Mouse (Mus musculus): ENCODE data around the gene Cyp2t4. TPM values are rescaled to one million over a fixed set of nuclear protein-coding genes. Genes with fewer than 3 reads are reported as not detected.

Gene Cyp2t4
- polyA plus RNA-seq, 1 experiment from 2014 or later, result 0.22 TPM

- WGBS, result 81% methylated on average over 5 of the region's 5 CpGs
- peak overlapping the region; percentile 77 for H3K4me3 ChIP-seq (replicated peaks)
Observed at GRCm38 (mm10) chr7:27162780-27163449, 9.4 kb downstream of the Cyp2t4 start.

GRCm38 (mm10) chr7:27163450-27163805 is 9.9 kb downstream of the Cyp2t4 start:
- 84% methylated on average over 5 of the region's 5 CpGs for WGBS
- H3K27ac ChIP-seq, result peak overlapping the region; percentile 32; the same call in 1 of the 2 replicates
- no peak for ATAC-seq
- peak overlapping the region; percentile 86 for H3K4me2 ChIP-seq (replicated peaks)
- H3K9ac ChIP-seq (replicated peaks), result peak overlapping the region; percentile 88
- H3K4me1 ChIP-seq (replicated peaks), result peaks cover 73% of the 10 kb centered on the region
- peak overlapping the region; percentile 77 for H3K4me3 ChIP-seq (replicated peaks)
- H3K36me3 ChIP-seq, result peaks cover 43% of the 10 kb centered on the region
- no peaks in the 10 kb centered on the region for H3K27me3 ChIP-seq
- H3K9me3 ChIP-seq, result no peaks in the 10 kb centered on the region

More at GRCm38 (mm10) chr7:27162780-27163449, 9.4 kb downstream of the Cyp2t4 start:
- H3K4me2 ChIP-seq (replicated peaks), result peak overlapping the region; percentile 86
- ATAC-seq, result no peak
- peaks cover 48% of the 10 kb centered on the region for H3K36me3 ChIP-seq
- peak overlapping the region; percentile 32; the same call in 1 of the 2 replicates for H3K27ac ChIP-seq
- no peaks in the 10 kb centered on the region for H3K9me3 ChIP-seq
- no peaks in the 10 kb centered on the region for H3K27me3 ChIP-seq
- peak overlapping the region; percentile 88 for H3K9ac ChIP-seq (replicated peaks)
- peaks cover 72% of the 10 kb centered on the region for H3K4me1 ChIP-seq (replicated peaks)

- Histone ChIP-seq H3K27ac (no peak overlapping the region), H3K9ac (replicated peaks) (peak overlapping the region; percentile 88), H3K4me2 (replicated peaks) (peak overlapping the region; percentile 86), H3K4me3 (replicated peaks) (peak overlapping the region; percentile 77), H3K4me1 (replicated peaks) (peaks cover 73% of the 10 kb centered on the region), H3K36me3 (peaks cover 36% of the 10 kb centered on the region), H3K9me3 (no peaks in the 10 kb centered on the region), H3K27me3 (no peaks in the 10 kb centered on the region)
- ATAC-seq, result no peak
- 89% methylated on average over 33 of the region's 33 CpGs for WGBS
Observed at GRCm38 (mm10) chr7:27164112-27164947, 10.8 kb downstream of the Cyp2t4 start.

- Histone ChIP-seq H3K27me3 (no peaks in the 10 kb centered on the region), H3K9me3 (no peaks in the 10 kb centered on the region), H3K4me1 (replicated peaks) (peaks cover 67% of the 10 kb centered on the region), H3K4me2 (replicated peaks) (peak overlapping the region; percentile 86), H3K9ac (replicated peaks) (peak overlapping the region; percentile 88), H3K27ac (0 out of 2 replicates have a peak overlapping the region, but pooled peaks have one; percentile 99), H3K4me3 (replicated peaks) (peak overlapping the region; percentile 77), H3K36me3 (peaks cover 33% of the 10 kb centered on the region)
- peak; percentile 12; the same call in 1 of the 2 replicates for ATAC-seq
- 75% methylated on average over 22 of the region's 23 CpGs for WGBS
Observed at GRCm38 (mm10) chr7:27165007-27165655, 11.6 kb downstream of the Cyp2t4 start.

GRCm38 (mm10) chr7:27165696-27166095 is 12.2 kb downstream of the Cyp2t4 start:
- H3K27ac ChIP-seq, result peak overlapping the region; percentile 99
- peak overlapping the region; percentile 88 for H3K9ac ChIP-seq (replicated peaks)
- H3K36me3 ChIP-seq, result peaks cover 36% of the 10 kb centered on the region
- ATAC-seq, result no peak
- 5% methylated on average over 8 of the region's 8 CpGs for WGBS
- peaks cover 61% of the 10 kb centered on the region for H3K4me1 ChIP-seq (replicated peaks)
- peak overlapping the region; percentile 86 for H3K4me2 ChIP-seq (replicated peaks)
- no peaks in the 10 kb centered on the region for H3K9me3 ChIP-seq
- H3K27me3 ChIP-seq, result no peaks in the 10 kb centered on the region
- H3K4me3 ChIP-seq (replicated peaks), result peak overlapping the region; percentile 77

GRCm38 (mm10) chr7:27166229-27166613 is 12.7 kb downstream of the Cyp2t4 start:
- H3K9me3 ChIP-seq, result no peaks in the 10 kb centered on the region
- H3K27ac ChIP-seq, result peak overlapping the region; percentile 99
- peaks cover 36% of the 10 kb centered on the region for H3K36me3 ChIP-seq
- H3K4me1 ChIP-seq (replicated peaks), result peaks cover 56% of the 10 kb centered on the region
- H3K4me2 ChIP-seq (replicated peaks), result peak overlapping the region; percentile 86
- H3K27me3 ChIP-seq, result no peaks in the 10 kb centered on the region
- H3K4me3 ChIP-seq (replicated peaks), result peak overlapping the region; percentile 77
- under 1% methylated on average over 31 of the region's 43 CpGs for WGBS
- peak overlapping the region; percentile 88 for H3K9ac ChIP-seq (replicated peaks)
- peak; percentile 68 for ATAC-seq

GRCm38 (mm10) chr7:27166614-27167474 is 13.3 kb downstream of the Cyp2t4 start, which contains the start of gene Egln2:
Gene Egln2 (minus strand): TSS chr7:27166802.
- Histone ChIP-seq H3K4me2 (replicated peaks) (peak within 1 kb of the TSS; percentile 86), H3K9me3 (no peaks in the 10 kb centered on the region), H3K27me3 (no peaks in the 10 kb centered on the region), H3K4me1 (replicated peaks) (peaks cover 50% of the 10 kb centered on the region), H3K4me3 (replicated peaks) (peak within 1 kb of the TSS; percentile 77), H3K36me3 (peaks cover 35% of the 10 kb centered on the region), H3K27ac (peak within 1 kb of the TSS; percentile 99), H3K9ac (replicated peaks) (peak within 1 kb of the TSS; percentile 88)
- WGBS, result 1% methylated on average over 58 of the region's 61 CpGs
- peak; percentile 79 for ATAC-seq

GRCm38 (mm10) chr7:27167475-27168094 is 14.1 kb downstream of the Cyp2t4 start:
- no peaks in the 10 kb centered on the region for H3K27me3 ChIP-seq
- H3K4me2 ChIP-seq (replicated peaks), result peak overlapping the region; percentile 86
- H3K9ac ChIP-seq (replicated peaks), result peak overlapping the region; percentile 88
- H3K9me3 ChIP-seq, result no peaks in the 10 kb centered on the region
- H3K36me3 ChIP-seq, result peaks cover 36% of the 10 kb centered on the region
- H3K4me1 ChIP-seq (replicated peaks), result peaks cover 43% of the 10 kb centered on the region
- peak; percentile 2; the same call in 1 of the 2 replicates for ATAC-seq
- whole genome bisulfite sequencing, result 76% methylated on average over 11 of the region's 11 CpGs
- H3K27ac ChIP-seq, result peak overlapping the region; percentile 99
- H3K4me3 ChIP-seq (replicated peaks), result peak overlapping the region; percentile 77

- H3K36me3 ChIP-seq, result peaks cover 44% of the 10 kb centered on the region
- ATAC-seq, result no peak
- no peak overlapping the region for H3K27ac ChIP-seq
Observed at GRCm38 (mm10) chr7:27168371-27168770, 14.9 kb downstream of the Cyp2t4 start.

GRCm38 (mm10) chr7:27170981-27171380 is 17.5 kb downstream of the Cyp2t4 start:
- Histone ChIP-seq H3K27me3 (no peaks in the 10 kb centered on the region), H3K9me3 (no peaks in the 10 kb centered on the region), H3K27ac (no peak overlapping the region), H3K9ac (replicated peaks) (no peak overlapping the region), H3K4me2 (replicated peaks) (no peak overlapping the region), H3K4me3 (replicated peaks) (no peak overlapping the region), H3K36me3 (peaks cover 49% of the 10 kb centered on the region), H3K4me1 (replicated peaks) (peaks cover 11% of the 10 kb centered on the region)
- 94% methylated on average over 3 of the region's 3 CpGs for WGBS
- ATAC-seq, result no peak

More at GRCm38 (mm10) chr7:27168371-27168770, 14.9 kb downstream of the Cyp2t4 start:
- H3K27me3 ChIP-seq, result no peaks in the 10 kb centered on the region
- H3K9me3 ChIP-seq, result no peaks in the 10 kb centered on the region
- no peak overlapping the region for H3K4me3 ChIP-seq (replicated peaks)
- WGBS, result 93% methylated on average over 5 of the region's 5 CpGs
- H3K4me2 ChIP-seq (replicated peaks), result no peak overlapping the region
- H3K9ac ChIP-seq (replicated peaks), result no peak overlapping the region
- H3K4me1 ChIP-seq (replicated peaks), result peaks cover 35% of the 10 kb centered on the region

GRCm38 (mm10) chr7:27174496-27174895 is 21.0 kb downstream of the Cyp2t4 start:
- H3K9ac ChIP-seq (replicated peaks), result no peak overlapping the region
- no peaks in the 10 kb centered on the region for H3K9me3 ChIP-seq
- no peak for ATAC-seq
- no peak overlapping the region for H3K4me2 ChIP-seq (replicated peaks)
- H3K27me3 ChIP-seq, result no peaks in the 10 kb centered on the region
- no peak overlapping the region for H3K27ac ChIP-seq
- no peak overlapping the region for H3K4me3 ChIP-seq (replicated peaks)
- peaks cover 9% of the 10 kb centered on the region for H3K4me1 ChIP-seq (replicated peaks)
- peaks cover 46% of the 10 kb centered on the region for H3K36me3 ChIP-seq
- 94% methylated on average over 15 of the region's 15 CpGs for WGBS
